Mouse (Mus musculus): ENCODE measurements at regions not wholly inside any gene's neighbourhood (a gene's known extent, or its start where the extent isn't known, plus 50 kb on each side); places are given as distances from the start of the nearest gene placed in this dataset.

DNA sequence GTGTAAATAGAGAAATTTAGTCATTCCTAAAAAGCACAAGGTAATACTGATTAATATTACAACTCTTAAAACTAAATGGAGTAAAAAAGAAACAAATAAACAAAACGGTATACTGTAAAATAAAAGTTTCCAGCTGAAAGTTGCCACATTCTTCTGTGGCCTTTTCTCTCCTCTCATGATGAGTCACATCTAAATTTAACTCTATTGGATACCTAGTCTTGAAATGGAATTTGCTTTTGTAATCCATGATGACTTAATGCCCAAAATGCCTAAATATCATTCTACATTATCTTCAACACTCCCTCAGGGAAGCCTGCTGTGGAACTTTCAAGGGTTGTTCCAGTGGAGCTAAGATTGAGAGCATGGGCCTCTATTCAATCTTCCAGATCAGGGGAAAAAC, 1298.5 kb upstream of the Dsel start:
- dilution Hi-C loops (cut with MboI; ENCODE audit: extremely low pct_ligation_motif_present, extremely low pct_unique_long_range_greater_than_20kb, low sequenced_read_pairs) = no loop called here

More for the DNA sequence above, 1298.5 kb upstream of the Dsel start:
- in situ Hi-C loops (cut with MboI; ENCODE audit: low pct_ligation_motif_present, low pct_unique_long_range_greater_than_20kb, low sequenced_read_pairs) = no loop called here
- no peaks in the 10 kb centered on the region for H3K36me3 ChIP-seq (replicated peaks in 1 of 2; ENCODE audit: control insufficient read depth in 1 of 2, insufficient read depth in 1 of 2, low read length in 1 of 2)
- H3K4me1 ChIP-seq (ENCODE audit: control insufficient read depth in 1 of 2, insufficient read depth in 2 of 2) = no peaks in the 10 kb centered on the region
- no peak for DNase-seq (ENCODE audit: extremely low read depth)
- TF ChIP-seq NELFE (IDR thresholded peaks at IDR 0.05; ENCODE audit: low read depth, low read length) = no peak
- TF ChIP-seq SMC3 (IDR thresholded peaks at IDR 0.05; ENCODE audit: low read depth, low read length) = no peak
- no peak for TF ChIP-seq KAT2A (IDR thresholded peaks at IDR 0.05; ENCODE audit: insufficient replicate concordance, low read length)
- no peak for TF ChIP-seq EP300 (IDR thresholded peaks at IDR 0.05; ENCODE audit: low read length)
- TF ChIP-seq MXI1 (IDR thresholded peaks at IDR 0.05; ENCODE audit: low read depth, low read length) = no peak
- no peak for TF ChIP-seq ZKSCAN1 (IDR thresholded peaks at IDR 0.05; ENCODE audit: borderline replicate concordance, low read depth, low read length)
- no peak for TF ChIP-seq GABPA (IDR thresholded peaks at IDR 0.05; ENCODE audit: insufficient replicate concordance, low read depth, low read length)
- TF ChIP-seq ETS1 (conservative IDR thresholded peaks at IDR 0.05; ENCODE audit: low read depth, low read length) = no peak
- no peak for TF ChIP-seq ZNF384 (IDR thresholded peaks at IDR 0.05; ENCODE audit: low read depth, low read length)
- TF ChIP-seq MYC (IDR thresholded peaks at IDR 0.05; ENCODE audit: low read depth, low read length) = no peak
- no peak for TF ChIP-seq ZMIZ1 (IDR thresholded peaks at IDR 0.05; ENCODE audit: low read depth, low read length)
- TF ChIP-seq POLR2A (IDR thresholded peaks at IDR 0.05; ENCODE audit: low read depth, low read length) = no peak
- TF ChIP-seq MAZ (IDR thresholded peaks at IDR 0.05; ENCODE audit: low read depth, low read length) = no peak
- no peak for TF ChIP-seq PAX5 (IDR thresholded peaks at IDR 0.05; ENCODE audit: low read length)
- no peak for TF ChIP-seq MAX (IDR thresholded peaks at IDR 0.05; ENCODE audit: low read length)
- H3K79me2 ChIP-seq (replicated peaks; ENCODE audit: control insufficient read depth, extremely low read depth, insufficient read depth, poor library complexity, severe bottlenecking) = no peaks in the 10 kb centered on the region
- H3K9ac ChIP-seq (ENCODE audit: insufficient read depth, low read depth) = no peak overlapping the region
- peaks cover 30% of the 10 kb centered on the region for H3K9me3 ChIP-seq (replicated peaks; ENCODE audit: low read length)
- H3K27ac ChIP-seq (ENCODE audit: insufficient read depth, low read depth) = no peak overlapping the region
- no peak overlapping the region for H3K4me2 ChIP-seq (ENCODE audit: insufficient read depth, low read depth, poor library complexity, severe bottlenecking)
- no peak overlapping the region for H3K4me3 ChIP-seq (replicated peaks in 1 of 3; ENCODE audit: low read depth in 2 of 3, low read length in 2 of 3, poor library complexity in 1 of 3)
- H3K27me3 ChIP-seq (replicated peaks) = no peaks in the 10 kb centered on the region
